Mouse (Mus musculus): Measurements from ENCODE around the gene Myh7b. TPM values are rescaled to one million over a fixed set of nuclear protein-coding genes. Genes with fewer than 3 reads are reported as not detected.

Myh7b gene
- polyA plus RNA-seq, 1 experiment = 0.47 TPM

- Histone ChIP-seq H3K36me3 (ENCODE audit: control insufficient read depth, insufficient read depth, low read length) (0 out of 2 replicates have a peak, but pooled peaks cover 2% of the 10 kb centered on the region), H3K27ac (ENCODE audit: insufficient read depth, low read depth, low read length) (no peak overlapping the region), H3K27me3 (ENCODE audit: control insufficient read depth, insufficient read depth, low read length) (no peaks in the 10 kb centered on the region), H3K4me1 (ENCODE audit: control insufficient read depth, insufficient read depth, insufficient read length, low read length) (peaks cover 25% of the 10 kb centered on the region), H3K4me3 (ENCODE audit: low read depth, low read length) (no peak overlapping the region)
- TF ChIP-seq POLR2A (IDR thresholded peaks at IDR 0.05; ENCODE audit: low read depth, low read length) (no peak), CTCF (IDR thresholded peaks at IDR 0.05; ENCODE audit: extremely low read depth, insufficient read length, insufficient replicate concordance, low read depth, low read length) (peak; percentile 99)
- 47% methylated on average over 21 of the region's 21 CpGs for WGBS
These were observed 16.2 kb downstream of the Myh7b start for GRCm38 (mm10) chr2:155627030-155627738.

- TF ChIP-seq CTCF (IDR thresholded peaks at IDR 0.05; ENCODE audit: extremely low read depth, insufficient read length, insufficient replicate concordance, low read depth, low read length) = no peak
- TF ChIP-seq POLR2A (IDR thresholded peaks at IDR 0.05; ENCODE audit: low read depth, low read length) = no peak
- Histone ChIP-seq H3K27ac (ENCODE audit: insufficient read depth, low read depth, low read length) (no peak overlapping the region), H3K4me1 (ENCODE audit: control insufficient read depth, insufficient read depth, insufficient read length, low read length) (peaks cover 25% of the 10 kb centered on the region), H3K27me3 (ENCODE audit: control insufficient read depth, insufficient read depth, low read length) (no peaks in the 10 kb centered on the region), H3K4me3 (ENCODE audit: low read depth, low read length) (no peak overlapping the region), H3K36me3 (ENCODE audit: control insufficient read depth, insufficient read depth, low read length) (peaks cover 7% of the 10 kb centered on the region; the same call in 1 of the 2 replicates)
- 90% methylated on average over 9 of the region's 9 CpGs for WGBS
These were observed 17.1 kb downstream of the Myh7b start for GRCm38 (mm10) chr2:155628112-155628511.

GRCm38 (mm10) chr2:155628519-155628918, 17.5 kb downstream of the Myh7b start:
- H3K4me3 ChIP-seq (ENCODE audit: low read depth, low read length) = no peak overlapping the region
- WGBS = 95% methylated on average over 13 of the region's 13 CpGs
- peaks cover 11% of the 10 kb centered on the region; the same call in 1 of the 2 replicates for H3K36me3 ChIP-seq (ENCODE audit: control insufficient read depth, insufficient read depth, low read length)
- no peak for TF ChIP-seq CTCF (IDR thresholded peaks at IDR 0.05; ENCODE audit: extremely low read depth, insufficient read length, insufficient replicate concordance, low read depth, low read length)
- H3K27ac ChIP-seq (ENCODE audit: insufficient read depth, low read depth, low read length) = no peak overlapping the region
- H3K27me3 ChIP-seq (ENCODE audit: control insufficient read depth, insufficient read depth, low read length) = no peaks in the 10 kb centered on the region
- peaks cover 25% of the 10 kb centered on the region for H3K4me1 ChIP-seq (ENCODE audit: control insufficient read depth, insufficient read depth, insufficient read length, low read length)

- WGBS = 3% methylated on average over 35 of the region's 35 CpGs
- Histone ChIP-seq H3K27me3 (ENCODE audit: control insufficient read depth, insufficient read depth, low read length) (no peaks in the 10 kb centered on the region), H3K4me1 (ENCODE audit: control insufficient read depth, insufficient read depth, insufficient read length, low read length) (peaks cover 25% of the 10 kb centered on the region), H3K36me3 (ENCODE audit: control insufficient read depth, insufficient read depth, low read length) (peaks cover 17% of the 10 kb centered on the region), H3K27ac (ENCODE audit: insufficient read depth, low read depth, low read length) (no peak overlapping the region), H3K4me3 (ENCODE audit: low read depth, low read length) (peak overlapping the region; percentile 57)
- TF ChIP-seq POLR2A (IDR thresholded peaks at IDR 0.05; ENCODE audit: low read depth, low read length) (no peak), CTCF (IDR thresholded peaks at IDR 0.05; ENCODE audit: extremely low read depth, insufficient read length, insufficient replicate concordance, low read depth, low read length) (no peak)
These were observed 18.2 kb downstream of the Myh7b start for GRCm38 (mm10) chr2:155629231-155629661.

GRCm38 (mm10) chr2:155630153-155630552, 19.1 kb downstream of the Myh7b start:
- Histone ChIP-seq H3K4me1 (ENCODE audit: control insufficient read depth, insufficient read depth, insufficient read length, low read length) (peaks cover 25% of the 10 kb centered on the region), H3K36me3 (ENCODE audit: control insufficient read depth, insufficient read depth, low read length) (peaks cover 26% of the 10 kb centered on the region), H3K27me3 (ENCODE audit: control insufficient read depth, insufficient read depth, low read length) (no peaks in the 10 kb centered on the region), H3K4me3 (ENCODE audit: low read depth, low read length) (no peak overlapping the region), H3K27ac (ENCODE audit: insufficient read depth, low read depth, low read length) (no peak overlapping the region)
- WGBS = 90% methylated on average over 20 of the region's 20 CpGs
- TF ChIP-seq CTCF (IDR thresholded peaks at IDR 0.05; ENCODE audit: extremely low read depth, insufficient read length, insufficient replicate concordance, low read depth, low read length) (no peak), POLR2A (IDR thresholded peaks at IDR 0.05; ENCODE audit: low read depth, low read length) (no peak)

GRCm38 (mm10) chr2:155630590-155631416, 19.8 kb downstream of the Myh7b start:
- no peak overlapping the region for H3K4me3 ChIP-seq (ENCODE audit: low read depth, low read length)

More at GRCm38 (mm10) chr2:155630590-155631416, 19.8 kb downstream of the Myh7b start:
- peaks cover 33% of the 10 kb centered on the region for H3K36me3 ChIP-seq (ENCODE audit: control insufficient read depth, insufficient read depth, low read length)
- peaks cover 25% of the 10 kb centered on the region for H3K4me1 ChIP-seq (ENCODE audit: control insufficient read depth, insufficient read depth, insufficient read length, low read length)
- 80% methylated on average over 43 of the region's 43 CpGs for WGBS
- no peak overlapping the region for H3K27ac ChIP-seq (ENCODE audit: insufficient read depth, low read depth, low read length)
- H3K27me3 ChIP-seq (ENCODE audit: control insufficient read depth, insufficient read depth, low read length) = no peaks in the 10 kb centered on the region
- TF ChIP-seq CTCF (IDR thresholded peaks at IDR 0.05; ENCODE audit: extremely low read depth, insufficient read length, insufficient replicate concordance, low read depth, low read length) (no peak), POLR2A (IDR thresholded peaks at IDR 0.05; ENCODE audit: low read depth, low read length) (no peak)

All from small intestine, adult 2 months (tissue).